Mouse (Mus musculus) intestine, embryonic 14.5 days (tissue): ENCODE measurements around the gene Spata4. TPM values are rescaled to one million over a fixed set of nuclear protein-coding genes. Genes with fewer than 3 reads are reported as not detected.

ENCODE experiments used
- ATAC-seq: fragments of 200-750 bp; cut with Nextera tagmentation; replicated peaks from 2 replicates; pipeline ENCODE4 v1.8.0; 2017; ENCODE audit warnings: low read depth, moderate number of reproducible peaks, moderate TSS enrichment, moderate library complexity; ENCODE audit not compliant: low FRiP score, low TSS enrichment
- DNase-seq: peaks from one replicate; pipeline ENCODE4 v3.0.0-alpha.2; 2018; ENCODE audit warnings: low spot score
- H3K27ac ChIP-seq: fragments of 300-500 bp; sonication (generic); 2 replicates; pipeline ENCODE4 v1.5.1; 2014; ENCODE audit warnings: low read depth, mild to moderate bottlenecking, control low read depth
- H3K27me3 ChIP-seq: fragments of 300-500 bp; sonication (generic); replicated peaks from 2 replicates; pipeline ENCODE4 v1.6.1; 2014; ENCODE audit warnings: low read length, control low read depth; ENCODE audit not compliant: control insufficient read depth, insufficient read depth
- H3K36me3 ChIP-seq: fragments of 300-500 bp; sonication (generic); 2 replicates; pipeline ENCODE4 v1.6.1; 2014; ENCODE audit warnings: low read length, control low read depth; ENCODE audit not compliant: control insufficient read depth, insufficient read depth
- H3K4me1 ChIP-seq: fragments of 300-500 bp; sonication (generic); replicated peaks from 2 replicates; pipeline ENCODE4 v1.6.1; 2014; ENCODE audit warnings: low read length, control low read depth, mixed read lengths; ENCODE audit not compliant: control insufficient read depth, insufficient read depth
- H3K4me2 ChIP-seq: fragments of 300-500 bp; sonication (generic); 2 replicates; pipeline ENCODE4 v1.6.1; 2014; ENCODE audit warnings: low read length
- H3K4me3 ChIP-seq: fragments of 300-500 bp; sonication (generic); 2 replicates; pipeline ENCODE4 v1.5.1; 2014; ENCODE audit warnings: low read depth, low read length, control low read depth, mixed read lengths
- H3K9ac ChIP-seq: fragments of 300-500 bp; sonication (generic); 2 replicates; pipeline ENCODE4 v1.6.1; 2014; ENCODE audit warnings: mild to moderate bottlenecking, low read length
- H3K9me3 ChIP-seq: fragments of 300-500 bp; sonication (generic); 2 replicates; pipeline ENCODE4 v1.6.1; 2016; ENCODE audit warnings: low read length, control low read depth; ENCODE audit not compliant: control insufficient read depth
- WGBS: fragments of 180-500 bp; shearing (Covaris S2); extraction: QIAGEN DNeasy Blood & Tissue Kit; methylation state at CpG from one replicate; pipeline ENCODE4 v1.1.7; 2014; 5-methylcytosine and 5-hydroxymethylcytosine counted together
- polyA plus RNA-seq: library from polyadenylated mRNA; unstranded; fragments of >200 nt; fragmentation: Nextera tagmentation; extraction: Ambion mirVana; gene quantifications from 2 replicates; pipeline ENCODE4 v1.2.1, GENCODE M21; 2014

Gene Spata4
- polyA plus RNA-seq, 1 experiment from 2014 or later = not detected

DNA sequence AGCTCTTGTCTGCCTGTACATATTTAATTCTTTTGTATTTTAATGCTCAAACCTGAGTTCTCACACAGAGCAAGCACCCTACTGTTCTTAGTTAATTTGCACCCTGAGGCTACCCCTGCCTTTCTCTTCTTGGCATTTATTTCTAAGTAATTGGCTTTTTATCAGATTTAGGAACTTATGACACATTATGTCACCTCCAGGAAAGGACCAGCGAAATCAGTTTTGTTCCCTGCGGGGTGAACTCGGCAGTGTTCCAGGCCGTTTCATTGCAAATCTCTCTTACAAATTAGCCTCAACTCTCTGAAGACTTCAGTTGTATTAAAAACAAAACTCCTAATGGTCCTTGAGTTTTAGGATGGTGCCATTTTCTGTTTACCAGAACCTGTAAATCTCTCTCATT is 38.1 kb downstream of the Spata4 start:
- Histone ChIP-seq H3K27me3 (no peaks in the 10 kb centered on the region), H3K36me3 (no peaks in the 10 kb centered on the region), H3K4me1 (no peaks in the 10 kb centered on the region), H3K4me2 (no peak overlapping the region), H3K27ac (no peak overlapping the region), H3K9ac (no peak overlapping the region), H3K4me3 (no peak overlapping the region), H3K9me3 (no peaks in the 10 kb centered on the region)
- WGBS = 86% methylated on average over 4 of the region's 4 CpGs
- ATAC-seq (no peak), DNase-seq (no peak)

Other genes with a start within 250 kb of the Spata4 start
- 3.5 and 6.2 TPM in 2 replicates for gene Asb5, start 71.2 kb upstream of the Spata4 start, polyA plus RNA-seq
- gene Spcs3, start 70.8 kb upstream of the Spata4 start, polyA plus RNA-seq = 79.6 and 85.1 TPM in 2 replicates